Mouse (Mus musculus): ENCODE measurements around the gene Vti1a. TPM values are rescaled to one million over a fixed set of nuclear protein-coding genes. Genes with fewer than 3 reads are reported as not detected.

The Vti1a gene
- polyA plus RNA-seq, 1 experiment from 2014 or later = 27.4 TPM

DNA sequence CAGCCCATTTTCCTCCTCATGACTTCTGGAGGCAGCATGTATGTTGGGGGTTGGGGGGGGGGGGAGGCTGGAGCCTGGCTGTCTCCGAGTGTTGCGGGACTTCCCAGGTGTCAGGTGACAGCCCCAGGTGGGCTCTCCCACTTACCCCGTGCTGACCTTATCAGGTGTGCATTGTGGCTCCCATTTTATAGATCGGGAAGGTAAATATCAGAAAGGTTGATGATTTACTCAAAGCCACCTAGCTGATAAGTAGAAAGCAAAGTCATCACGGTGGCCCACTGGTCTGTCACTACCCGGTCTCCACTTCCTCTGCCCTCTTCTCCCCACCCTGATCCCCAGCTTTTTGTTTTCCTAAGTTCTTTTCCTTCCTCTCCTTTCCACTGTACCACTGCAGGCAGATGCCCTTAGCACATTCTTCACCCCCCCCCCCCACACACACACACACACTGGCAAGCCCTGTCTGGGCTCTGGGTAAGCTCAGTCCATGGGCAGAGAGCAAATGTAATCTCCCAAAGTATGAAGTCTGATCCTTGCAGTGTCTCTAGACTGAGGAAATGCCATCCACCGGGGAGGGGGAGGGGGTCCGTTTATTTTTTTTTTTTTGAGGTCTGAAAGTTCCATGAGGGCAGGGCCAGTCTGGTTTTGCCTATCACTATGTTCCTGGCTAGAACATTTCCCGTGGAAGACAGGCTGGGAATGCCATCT, 280.0 kb downstream of the Vti1a start:
- H3K27ac ChIP-seq (ENCODE audit: low read length) = peak overlapping the region; percentile 89
- peaks cover 49% of the 10 kb centered on the region for H3K4me1 ChIP-seq (ENCODE audit: control insufficient read depth, insufficient read depth, low read length)
- 36% methylated on average over 9 of the region's 9 CpGs for WGBS
- no peaks in the 10 kb centered on the region for H3K9me3 ChIP-seq (ENCODE audit: control insufficient read depth, low read length)
- H3K36me3 ChIP-seq (ENCODE audit: control insufficient read depth, insufficient read depth, low read length) = no peaks in the 10 kb centered on the region
- no peak overlapping the region for H3K4me3 ChIP-seq (ENCODE audit: low read length)
- peak; percentile 84 for ATAC-seq
- H3K4me2 ChIP-seq (ENCODE audit: low read depth, low read length) = no peak overlapping the region
- H3K9ac ChIP-seq (ENCODE audit: low read depth, low read length) = peak overlapping the region; percentile 17; the same call in 1 of the 2 replicates
- H3K27me3 ChIP-seq (replicated peaks; ENCODE audit: control insufficient read depth, insufficient read depth, low read length) = no peaks in the 10 kb centered on the region

DNA sequence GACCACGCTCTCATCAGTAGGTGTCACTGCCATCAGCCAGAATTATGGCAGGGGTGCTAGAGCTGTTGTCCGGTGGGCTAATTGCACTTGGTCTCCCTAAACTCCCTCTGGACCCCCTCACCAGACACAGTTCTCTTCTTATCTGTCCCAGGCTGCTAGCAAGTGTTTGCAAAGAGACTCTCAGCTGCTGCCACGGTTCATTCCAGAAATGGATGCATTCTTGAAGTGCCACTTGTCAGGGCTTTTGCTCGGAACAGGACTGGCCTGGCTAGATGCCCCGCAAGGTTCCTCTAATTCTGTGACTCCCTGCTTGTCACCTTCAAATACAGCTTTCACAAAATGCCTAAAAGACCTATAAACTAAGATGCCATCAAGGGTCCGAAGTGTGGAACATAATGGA, 280.7 kb downstream of the Vti1a start:
- ATAC-seq = no peak
- WGBS = 57% methylated on average over 6 of the region's 6 CpGs
- H3K27ac ChIP-seq (ENCODE audit: low read length) = peak overlapping the region; percentile 89
- peak overlapping the region; percentile 17; the same call in 1 of the 2 replicates for H3K9ac ChIP-seq (ENCODE audit: low read depth, low read length)
- no peak overlapping the region for H3K4me2 ChIP-seq (ENCODE audit: low read depth, low read length)
- H3K4me3 ChIP-seq (ENCODE audit: low read length) = no peak overlapping the region
- peaks cover 49% of the 10 kb centered on the region for H3K4me1 ChIP-seq (ENCODE audit: control insufficient read depth, insufficient read depth, low read length)
- H3K36me3 ChIP-seq (ENCODE audit: control insufficient read depth, insufficient read depth, low read length) = no peaks in the 10 kb centered on the region
- H3K9me3 ChIP-seq (ENCODE audit: control insufficient read depth, low read length) = no peaks in the 10 kb centered on the region
- H3K27me3 ChIP-seq (replicated peaks; ENCODE audit: control insufficient read depth, insufficient read depth, low read length) = no peaks in the 10 kb centered on the region

DNA sequence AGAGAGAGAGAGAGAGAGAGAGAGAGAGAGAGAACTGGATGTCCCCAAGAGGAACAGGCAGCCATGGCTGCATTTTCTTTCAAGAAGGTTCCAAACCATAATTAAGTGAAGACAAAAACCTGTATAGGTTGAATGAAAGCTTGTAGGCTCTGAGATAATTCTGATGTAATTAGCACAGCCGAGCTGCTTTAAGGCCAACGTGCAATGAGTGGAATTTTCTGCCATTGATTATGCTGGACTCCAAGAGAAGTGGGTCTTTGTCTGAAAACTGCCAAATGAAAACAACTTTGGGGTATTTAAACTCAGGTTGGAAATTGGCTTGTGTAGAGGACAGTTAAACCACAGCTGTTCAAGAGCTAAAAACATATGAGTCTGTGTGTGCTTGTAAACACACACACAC, 281.2 kb downstream of the Vti1a start:
- Histone ChIP-seq H3K4me1 (ENCODE audit: control insufficient read depth, insufficient read depth, low read length) (peaks cover 48% of the 10 kb centered on the region), H3K9ac (ENCODE audit: low read depth, low read length) (no peak overlapping the region), H3K36me3 (ENCODE audit: control insufficient read depth, insufficient read depth, low read length) (no peaks in the 10 kb centered on the region), H3K27me3 (replicated peaks; ENCODE audit: control insufficient read depth, insufficient read depth, low read length) (no peaks in the 10 kb centered on the region), H3K4me2 (ENCODE audit: low read depth, low read length) (no peak overlapping the region), H3K4me3 (ENCODE audit: low read length) (no peak overlapping the region), H3K9me3 (ENCODE audit: control insufficient read depth, low read length) (no peaks in the 10 kb centered on the region), H3K27ac (ENCODE audit: low read length) (peak overlapping the region; percentile 89; the same call in 1 of the 2 replicates)
- WGBS = 57% methylated on average over 2 of the region's 2 CpGs
- no peak for ATAC-seq

DNA sequence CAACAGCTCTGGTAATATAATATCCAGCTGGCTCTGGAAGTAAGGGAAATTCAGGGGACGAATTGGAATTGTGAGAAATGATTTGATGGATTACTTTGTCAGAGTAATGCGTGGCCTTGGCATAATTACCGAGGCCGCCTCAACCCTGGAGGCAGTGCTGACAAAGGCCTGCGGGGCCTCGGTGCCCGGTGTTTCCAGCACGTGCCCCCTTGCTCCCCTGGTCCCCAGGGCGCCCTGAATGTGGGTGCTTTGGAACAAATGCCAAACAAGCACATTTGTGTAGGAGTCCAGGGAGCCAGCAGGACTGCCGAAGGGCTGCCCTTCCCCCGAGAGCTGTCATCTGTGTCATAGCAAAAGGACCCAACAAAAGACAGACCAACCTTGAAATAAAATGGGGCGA, 281.9 kb downstream of the Vti1a start:
- no peaks in the 10 kb centered on the region for H3K9me3 ChIP-seq (ENCODE audit: control insufficient read depth, low read length)
- peak overlapping the region; percentile 9; the same call in 1 of the 2 replicates for H3K9ac ChIP-seq (ENCODE audit: low read depth, low read length)
- no peaks in the 10 kb centered on the region for H3K36me3 ChIP-seq (ENCODE audit: control insufficient read depth, insufficient read depth, low read length)
- H3K27me3 ChIP-seq (replicated peaks; ENCODE audit: control insufficient read depth, insufficient read depth, low read length) = no peaks in the 10 kb centered on the region
- peaks cover 43% of the 10 kb centered on the region for H3K4me1 ChIP-seq (ENCODE audit: control insufficient read depth, insufficient read depth, low read length)
- peak overlapping the region; percentile 40; the same call in 1 of the 2 replicates for H3K27ac ChIP-seq (ENCODE audit: low read length)
- WGBS = 46% methylated on average over 12 of the region's 12 CpGs
- ATAC-seq = no peak
- H3K4me3 ChIP-seq (ENCODE audit: low read length) = no peak overlapping the region
- peak overlapping the region; percentile 14; the same call in 1 of the 2 replicates for H3K4me2 ChIP-seq (ENCODE audit: low read depth, low read length)

DNA sequence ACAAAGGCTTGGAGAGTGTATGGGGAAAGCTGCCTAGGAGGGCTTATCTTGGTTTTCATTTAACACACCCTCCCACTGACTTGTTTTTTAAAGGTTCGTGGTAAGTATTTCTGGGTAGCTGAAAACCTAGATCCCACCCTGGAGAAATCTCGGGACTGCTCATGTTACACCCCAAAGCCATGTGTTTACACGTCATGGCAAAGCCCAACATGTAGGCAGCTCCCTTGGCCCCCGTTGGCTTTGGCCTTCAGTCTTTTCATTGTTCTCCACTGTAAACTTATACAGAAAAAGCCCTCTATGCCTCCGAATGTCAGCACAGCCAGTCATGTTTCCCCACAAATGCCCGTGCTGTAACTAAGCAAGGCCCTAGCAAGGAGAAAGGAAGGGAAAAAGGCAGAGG, 283.0 kb downstream of the Vti1a start:
- Histone ChIP-seq H3K27me3 (replicated peaks; ENCODE audit: control insufficient read depth, insufficient read depth, low read length) (no peaks in the 10 kb centered on the region), H3K4me1 (ENCODE audit: control insufficient read depth, insufficient read depth, low read length) (peaks cover 35% of the 10 kb centered on the region), H3K27ac (ENCODE audit: low read length) (no peak overlapping the region), H3K36me3 (ENCODE audit: control insufficient read depth, insufficient read depth, low read length) (no peaks in the 10 kb centered on the region), H3K9me3 (ENCODE audit: control insufficient read depth, low read length) (no peaks in the 10 kb centered on the region), H3K4me3 (ENCODE audit: low read length) (no peak overlapping the region), H3K9ac (ENCODE audit: low read depth, low read length) (no peak overlapping the region), H3K4me2 (ENCODE audit: low read depth, low read length) (no peak overlapping the region)
- no peak for ATAC-seq
- WGBS = 61% methylated on average over 6 of the region's 6 CpGs

DNA sequence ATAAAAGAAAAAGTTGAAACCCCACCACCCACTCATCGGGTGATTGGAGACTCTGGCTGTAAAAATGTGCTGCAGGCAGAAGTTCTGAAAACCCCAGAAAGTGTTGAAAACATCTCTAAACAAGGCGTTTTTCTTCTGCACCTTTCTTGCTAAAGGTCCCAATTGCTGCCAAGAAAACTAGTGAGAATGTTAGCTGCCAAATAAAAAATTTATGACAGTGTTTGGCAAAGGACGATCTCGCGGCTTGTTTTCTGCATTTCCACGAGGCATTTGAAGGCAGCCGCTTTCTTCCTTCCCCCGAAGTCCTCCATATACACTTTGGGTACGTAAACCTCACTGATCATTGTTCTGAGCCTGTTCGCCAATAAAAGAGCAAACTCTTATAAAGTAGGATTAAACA, 291.6 kb downstream of the Vti1a start:
- Histone ChIP-seq H3K9me3 (ENCODE audit: control insufficient read depth, low read length) (no peaks in the 10 kb centered on the region), H3K9ac (ENCODE audit: low read depth, low read length) (no peak overlapping the region), H3K36me3 (ENCODE audit: control insufficient read depth, insufficient read depth, low read length) (no peaks in the 10 kb centered on the region), H3K4me1 (ENCODE audit: control insufficient read depth, insufficient read depth, low read length) (peaks cover 4% of the 10 kb centered on the region; the same call in 1 of the 2 replicates), H3K4me2 (ENCODE audit: low read depth, low read length) (no peak overlapping the region), H3K27ac (ENCODE audit: low read length) (no peak overlapping the region), H3K4me3 (ENCODE audit: low read length) (no peak overlapping the region), H3K27me3 (replicated peaks; ENCODE audit: control insufficient read depth, insufficient read depth, low read length) (no peaks in the 10 kb centered on the region)
- ATAC-seq = no peak
- WGBS = 64% methylated on average over 10 of the region's 10 CpGs

DNA sequence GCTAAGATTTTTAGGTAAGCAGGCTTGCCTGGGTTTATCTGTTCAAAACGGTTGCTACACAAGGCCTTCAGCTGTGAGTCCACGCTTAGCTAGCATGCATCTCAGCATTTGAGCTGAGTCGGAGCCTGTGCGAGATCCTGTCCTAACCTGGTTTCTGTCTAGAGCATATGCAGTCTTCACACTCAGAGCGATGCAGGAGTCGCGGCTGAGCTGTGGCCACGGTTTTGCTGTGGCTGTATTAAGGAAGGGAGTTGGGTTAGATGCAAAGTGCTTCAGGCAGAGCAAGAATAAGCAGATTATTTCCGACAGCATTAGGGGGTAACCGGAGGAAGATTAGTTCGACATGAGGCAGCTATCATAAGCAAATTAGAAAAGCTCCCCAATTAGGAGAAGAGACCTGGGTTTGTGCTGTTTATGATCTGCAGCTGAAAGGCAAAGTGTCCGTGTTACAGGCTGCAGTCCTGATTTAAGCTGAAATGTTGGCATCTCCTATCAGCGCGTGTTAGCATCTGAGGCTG, 292.8 kb downstream of the Vti1a start:
- no peaks in the 10 kb centered on the region for H3K36me3 ChIP-seq (ENCODE audit: control insufficient read depth, insufficient read depth, low read length)
- no peak overlapping the region for H3K27ac ChIP-seq (ENCODE audit: low read length)
- H3K4me2 ChIP-seq (ENCODE audit: low read depth, low read length) = no peak overlapping the region
- peaks cover 4% of the 10 kb centered on the region; the same call in 1 of the 2 replicates for H3K4me1 ChIP-seq (ENCODE audit: control insufficient read depth, insufficient read depth, low read length)
- H3K27me3 ChIP-seq (replicated peaks; ENCODE audit: control insufficient read depth, insufficient read depth, low read length) = no peaks in the 10 kb centered on the region
- no peaks in the 10 kb centered on the region for H3K9me3 ChIP-seq (ENCODE audit: control insufficient read depth, low read length)
- no peak overlapping the region for H3K9ac ChIP-seq (ENCODE audit: low read depth, low read length)
- WGBS = 78% methylated on average over 14 of the region's 14 CpGs
- no peak for ATAC-seq
- no peak overlapping the region for H3K4me3 ChIP-seq (ENCODE audit: low read length)

DNA sequence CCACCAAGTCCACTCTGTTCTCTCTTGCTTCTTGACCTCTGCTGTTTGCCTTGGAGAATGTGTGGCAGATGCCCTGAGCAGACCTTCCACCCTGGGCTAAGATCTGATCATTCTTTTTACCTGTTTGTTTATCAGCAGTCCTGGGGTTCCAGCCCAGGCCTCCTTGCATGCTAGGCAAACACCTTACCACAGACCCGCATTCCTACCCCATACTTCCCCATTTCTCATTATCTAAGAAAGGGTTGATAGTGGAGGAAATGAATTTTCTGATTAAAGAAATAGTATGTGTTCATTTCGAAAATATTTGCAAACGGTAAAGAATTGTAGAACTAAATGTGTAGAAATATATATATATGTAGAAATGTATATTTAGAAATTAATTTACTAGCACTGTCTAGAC, 293.7 kb downstream of the Vti1a start:
- Histone ChIP-seq H3K4me1 (ENCODE audit: control insufficient read depth, insufficient read depth, low read length) (peaks cover 4% of the 10 kb centered on the region; the same call in 1 of the 2 replicates), H3K9ac (ENCODE audit: low read depth, low read length) (no peak overlapping the region), H3K9me3 (ENCODE audit: control insufficient read depth, low read length) (no peaks in the 10 kb centered on the region), H3K27me3 (replicated peaks; ENCODE audit: control insufficient read depth, insufficient read depth, low read length) (no peaks in the 10 kb centered on the region), H3K27ac (ENCODE audit: low read length) (no peak overlapping the region), H3K4me2 (ENCODE audit: low read depth, low read length) (no peak overlapping the region), H3K4me3 (ENCODE audit: low read length) (no peak overlapping the region), H3K36me3 (ENCODE audit: control insufficient read depth, insufficient read depth, low read length) (no peaks in the 10 kb centered on the region)
- ATAC-seq = no peak
- WGBS = 82% methylated on average over 3 of the region's 3 CpGs

DNA sequence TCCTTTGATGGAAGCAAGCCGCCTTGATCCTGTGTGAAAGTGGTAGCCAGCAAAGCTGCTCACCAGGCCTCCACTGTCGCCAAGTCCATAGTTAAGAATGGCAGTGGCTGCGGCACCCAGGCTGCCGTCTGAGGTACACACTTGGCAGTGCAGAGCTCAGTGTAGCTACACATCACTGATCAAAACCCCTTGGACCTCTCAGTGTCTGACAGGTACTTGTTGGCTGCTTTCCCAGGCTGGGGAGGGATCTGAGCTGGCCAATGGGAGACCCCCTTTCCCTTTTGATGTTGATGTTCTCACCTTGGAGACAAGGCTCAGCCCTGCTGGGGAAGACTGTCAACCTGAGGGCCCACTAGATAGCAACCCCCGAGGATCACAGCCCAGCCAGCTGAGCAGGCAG, 299.6 kb downstream of the Vti1a start:
- WGBS = 75% methylated on average over 5 of the region's 5 CpGs
- Histone ChIP-seq H3K4me2 (ENCODE audit: low read depth, low read length) (no peak overlapping the region), H3K27me3 (replicated peaks; ENCODE audit: control insufficient read depth, insufficient read depth, low read length) (no peaks in the 10 kb centered on the region), H3K4me3 (ENCODE audit: low read length) (no peak overlapping the region), H3K27ac (ENCODE audit: low read length) (no peak overlapping the region), H3K9ac (ENCODE audit: low read depth, low read length) (no peak overlapping the region), H3K4me1 (ENCODE audit: control insufficient read depth, insufficient read depth, low read length) (peaks cover 7% of the 10 kb centered on the region), H3K36me3 (ENCODE audit: control insufficient read depth, insufficient read depth, low read length) (no peaks in the 10 kb centered on the region), H3K9me3 (ENCODE audit: control insufficient read depth, low read length) (no peaks in the 10 kb centered on the region)
- ATAC-seq = no peak
